Comparison of ENCODE assay signal across 9 mouse cellular contexts in genomic region chr4:33119118-33119517, GRCm38 (mm10). TPM values are rescaled to one million over a fixed set of nuclear protein-coding genes. Genes with fewer than 3 reads are reported as not detected.
DNase-seq lines count a peak whose midpoint lies in the region; ATAC-seq and TF ChIP-seq lines count a peak whose summit lies in the region.
"Not testable (repeated sequence)": the region's sequence is repeated elsewhere in the genome, so short reads cannot be mapped to it uniquely, and the experiment has no call there.
"Had no signal": no experiment of that assay in that cellular context is flagged by ENCODE, and none has a peak within 500 bp of the region (broad histone marks: within the 10 kb centered on the region; RNA-seq: fewer than 3 reads in every experiment).

No protein-coding gene starts in this region.

- peak; percentile 60; the same call in 1 of the 2 replicates for ATAC-seq in common myeloid progenitor, adult 5-6 weeks (replicated peaks; ENCODE audit: low read depth, poor library complexity, severe bottlenecking)

- 5% methylated on average over 3 of the region's 3 CpGs for WGBS in kidney, adult 2 months

- not testable (repeated sequence) for H3K36me3 ChIP-seq in kidney, adult 2 months (ENCODE audit: control insufficient read depth, insufficient read depth, low read length); splenic B cell, adult 2 months (ENCODE audit: control insufficient read depth, insufficient read depth, low read length, poor library complexity, severe bottlenecking)

- intact Hi-C loops in gastrocnemius, adult 2 months (cut with DNase I): loop anchor here (2.0 to 5.0 kb wide), 4 partner anchors 52 to 532 kb away; partner anchors contain the start of genes Ankrd6 and Ube2j1
- intact Hi-C loops in left cerebral cortex, postnatal 36 days (cut with DNase I): loop anchor here (10.0 kb wide), 1 partner anchor 354 kb away; no protein-coding TSS in a partner anchor

- not testable (repeated sequence) for TF ChIP-seq POLR2A in kidney, adult 2 months (IDR thresholded peaks at IDR 0.05; ENCODE audit: low read depth, low read length)

- TF ChIP-seq CTCF in gastrocnemius, adult 2 months (IDR thresholded peaks at IDR 0.05): peak; percentile 82
- TF ChIP-seq CTCF in kidney, adult 2 months (conservative IDR thresholded peaks at IDR 0.05; ENCODE audit: insufficient read depth, insufficient read length, low read depth, low read length): peak; percentile 48

- not testable (repeated sequence) for H3K4me1 ChIP-seq in kidney, adult 2 months (ENCODE audit: control insufficient read depth, insufficient read depth, low read length)

- peak; percentile 79 for DNase-seq in 416B (ENCODE audit: low read depth)
- DNase-seq in adrenal gland, adult 8-10 months: peak; percentile 33
- DNase-seq in gastrocnemius, adult 2 months: peak; percentile 76
- DNase-seq in kidney, adult 2 months: peak; percentile 74
- peak; percentile 67 to 77 for DNase-seq in left cerebral cortex, postnatal 36 days (ENCODE audit: low spot score in 2 of 2)
- DNase-seq in naive thymus-derived CD4-positive, alpha-beta T cell, adult 2 months (ENCODE audit: low read depth): peak; percentile 90
- peak; percentile 87 for DNase-seq in splenic B cell, adult 2 months (ENCODE audit: low read depth, low spot score)

- not testable (repeated sequence) for H3K27me3 ChIP-seq in kidney, adult 2 months (replicated peaks; ENCODE audit: control insufficient read depth, insufficient read depth, low read length); splenic B cell, adult 2 months (ENCODE audit: control insufficient read depth, insufficient read depth, low read length, poor library complexity, severe bottlenecking)

- H3K27ac ChIP-seq in gastrocnemius, adult 2 months; kidney, adult 2 months (ENCODE audit: insufficient read depth, low read depth, low read length): not testable (repeated sequence)

- not testable (repeated sequence) for H3K4me3 ChIP-seq in gastrocnemius, adult 2 months; kidney, adult 2 months (ENCODE audit: insufficient read depth, low read depth, low read length)

RNA-seq across cellular contexts. Expression of gene Gabrr1, which starts 13.2 kb away (rescaled TPM):
- under 1 TPM in 3 of 4 experiments, not detected in 1; 0.14 to 0.17 (median 0.15) TPM for total RNA-seq in adrenal gland, adult 8-10 months (2022)
- not detected in 2 replicates for total RNA-seq in common myeloid progenitor, adult 5-6 weeks (2017)
- under 1 TPM; 0.20 to 0.38 TPM for total RNA-seq in gastrocnemius, adult 2 months (2021)
- polyA plus RNA-seq in kidney, adult 2 months (2012; rRNA removed): not detected in 2 replicates
- under 1 TPM in 1 of 2 experiments, not detected in 1; 0.27 TPM for total RNA-seq in left cerebral cortex, postnatal 36 days (2021)
- polyA plus RNA-seq: hindbrain, embryonic 12.5 days had no signal

RNA-seq across cellular contexts. Expression of gene Gabrr2, which starts 56.3 kb away (rescaled TPM):
- total RNA-seq in adrenal gland, adult 8-10 months (2022): under 1 TPM in 2 of 4 experiments, not detected in 2; 0.71 to 0.89 TPM
- not detected in 2 replicates for total RNA-seq in common myeloid progenitor, adult 5-6 weeks (2017)
- total RNA-seq in gastrocnemius, adult 2 months (2021): 1 to 10 TPM; 2.8 to 4.7 TPM
- 0.56 and 0.66 TPM in 2 replicates for polyA plus RNA-seq in kidney, adult 2 months (2012; rRNA removed)
- under 1 TPM; 0.57 to 0.64 TPM for total RNA-seq in left cerebral cortex, postnatal 36 days (2021)

Comparison
In these comparisons a context has a peak if more than half of its experiments do, and no peak if none do; other contexts are left out.
1. DNase-seq: peak in every context shown above with its lines; median percentile 90 in naive thymus-derived CD4-positive, alpha-beta T cell, adult 2 months; 87 in splenic B cell, adult 2 months; 79 in 416B; 76 in gastrocnemius, adult 2 months; 74 in kidney, adult 2 months; 72 in left cerebral cortex, postnatal 36 days; 33 in adrenal gland, adult 8-10 months.